Mouse (Mus musculus) C2C12 (cell line): ENCODE measurements around the gene Ppy.

Experiments
- CEBPB ChIP-seq: IDR thresholded peaks from one replicate; pipeline ENCODE4 v1.6.1; 2011; ENCODE audit warnings: low read depth, mild to moderate bottlenecking, control low read depth, moderate library complexity
- CTCF ChIP-seq: IDR thresholded peaks from one replicate; pipeline ENCODE4 v1.5.1; 2011; ENCODE audit not compliant: control insufficient read depth, insufficient read depth, insufficient read length
- MAX ChIP-seq: IDR thresholded peaks from one replicate; pipeline ENCODE4 v1.6.1; 2011; ENCODE audit warnings: mild to moderate bottlenecking, control low read depth
- MYOD1 ChIP-seq: IDR thresholded peaks from one replicate; pipeline ENCODE4 v1.6.1; 2011; ENCODE audit warnings: low read depth; ENCODE audit not compliant: control insufficient read depth, insufficient read length
- USF1 ChIP-seq: IDR thresholded peaks from one replicate; pipeline ENCODE4 v1.6.1; 2011; ENCODE audit warnings: low read depth, mild to moderate bottlenecking, control low read depth, moderate library complexity

GRCm38 (mm10) chr11:102107732-102108131, 6.6 kb upstream of the Ppy start, which contains the start of gene Pyy:
- no peak for TF ChIP-seq CTCF
- TF ChIP-seq MAX, result no peak
- TF ChIP-seq CEBPB, result no peak
- no peak for TF ChIP-seq USF1
- no peak for TF ChIP-seq MYOD1
